Mouse (Mus musculus): Measurements from ENCODE around the gene Ankib1.

Gene Ankib1

DNA sequence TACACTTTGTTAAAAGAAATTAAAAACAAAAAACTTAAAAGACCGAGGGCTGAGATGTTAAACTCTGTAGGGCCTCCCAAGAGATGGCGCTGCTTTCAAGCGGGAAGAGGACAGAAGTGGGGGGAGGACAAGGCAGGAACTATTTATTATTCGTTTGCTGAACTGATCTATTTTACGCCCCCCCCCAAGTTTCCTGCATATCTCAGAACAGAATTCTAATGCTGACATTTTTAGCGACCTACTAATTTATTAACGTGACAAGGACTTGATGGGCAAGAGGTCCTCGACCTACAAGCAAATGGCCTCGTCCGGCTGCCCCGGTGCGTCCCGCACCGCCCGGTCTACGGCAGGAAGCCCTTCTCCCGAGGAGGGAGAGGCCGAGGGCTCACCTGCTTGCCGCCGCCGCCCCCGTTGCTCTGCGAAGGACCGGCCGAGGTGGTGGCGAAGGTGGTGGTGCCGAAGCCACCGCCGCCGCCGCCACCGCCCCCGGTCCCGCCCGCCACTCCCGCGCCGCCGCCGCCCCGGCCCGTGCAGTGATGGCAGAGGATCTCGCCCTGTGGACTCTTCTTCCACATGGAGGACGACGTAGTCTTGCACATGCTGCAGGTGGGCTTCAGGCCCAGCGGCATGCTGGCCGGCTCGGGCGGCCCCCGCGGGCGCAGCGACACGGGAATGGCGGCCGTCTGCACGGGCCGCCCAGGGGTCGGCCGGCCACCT is 155.6 kb downstream of the Ankib1 start:
- peak; percentile 73 to 82 for DNase-seq (ENCODE audit: low spot score in 2 of 2)

DNA sequence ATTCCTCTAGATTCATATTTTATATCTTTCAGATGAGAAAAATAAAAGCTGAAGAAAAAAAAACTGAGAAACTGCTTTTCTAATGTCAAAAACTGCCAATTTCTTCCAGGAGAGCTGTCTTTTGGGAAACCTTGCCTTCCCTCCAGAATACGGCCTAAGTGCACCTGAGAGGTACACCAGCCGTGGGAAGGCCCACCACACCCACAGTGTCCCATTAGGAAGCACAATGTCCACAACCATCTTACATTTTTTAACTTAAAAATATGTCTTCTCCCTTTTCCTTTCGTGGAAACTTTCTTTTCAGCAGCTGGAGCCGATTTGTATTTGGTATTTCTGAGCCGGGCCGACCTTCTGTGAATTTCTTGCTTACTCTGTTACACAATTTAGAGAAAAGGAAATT is 156.2 kb downstream of the Ankib1 start:
- no peak for DNase-seq (ENCODE audit: low spot score in 2 of 2)

DNA sequence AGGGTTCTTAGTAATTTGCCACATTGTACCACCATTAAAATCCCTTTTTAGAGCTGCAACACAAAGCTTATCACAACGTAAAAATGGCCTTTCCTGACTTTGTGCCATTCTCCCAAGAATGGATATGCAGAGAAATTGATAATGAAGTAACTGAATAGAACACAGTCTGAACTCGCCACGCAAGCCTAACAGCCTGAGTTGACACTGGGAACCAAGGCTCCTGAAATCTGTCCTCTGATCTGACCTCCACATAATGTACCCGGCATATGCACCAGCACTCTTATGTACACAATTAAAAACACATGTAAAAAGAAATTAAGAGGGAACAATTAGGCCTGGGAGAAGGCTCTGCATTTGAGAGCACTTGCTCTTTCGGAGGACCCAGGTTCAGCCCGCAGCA is 157.4 kb downstream of the Ankib1 start:
- no peak for DNase-seq (ENCODE audit: low spot score in 2 of 2)

DNA sequence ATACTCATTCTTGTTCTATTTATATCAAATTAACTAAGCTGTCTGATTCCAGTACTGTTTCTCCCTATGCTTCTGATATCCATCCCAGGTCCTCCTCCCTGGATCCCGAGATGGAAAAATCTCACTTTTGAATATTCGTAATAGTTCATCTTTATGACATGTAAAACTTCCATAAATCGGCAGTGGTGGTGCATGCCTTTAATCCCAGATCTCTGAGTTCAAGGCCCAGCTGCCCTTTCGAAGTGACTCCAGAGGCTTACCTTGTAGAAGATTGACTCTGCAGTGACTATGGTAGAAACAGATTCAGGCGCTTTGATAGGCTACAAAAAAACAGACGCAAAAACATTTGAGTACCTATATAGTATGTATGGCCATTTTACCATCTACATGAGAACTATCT is 158.1 kb downstream of the Ankib1 start:
- no peak for DNase-seq (ENCODE audit: low spot score in 2 of 2)

Measured in spleen, postnatal 10 days (tissue).